Mouse (Mus musculus): ENCODE data around the gene Cib1. TPM values are rescaled to one million over a fixed set of nuclear protein-coding genes. Genes with fewer than 3 reads are reported as not detected.

The Cib1 gene
- 113 and 114 TPM in 2 replicates for polyA plus RNA-seq (2014; fragmentation: Nextera tagmentation; extraction: Ambion mirVana)

GRCm38 (mm10) chr7:80232489-80233029 lies at the start of gene Cib1, which contains the start of gene Gdpgp1:
Cib1 (minus strand) TSS chr7:80232813.
Gdpgp1 (plus strand) TSS chr7:80232865.
- Histone ChIP-seq H3K4me3 (ENCODE audit: low read depth, low read length) (peak within 1 kb of the TSS; percentile 83), H3K9me3 (ENCODE audit: control insufficient read depth, low read length) (no peaks in the 10 kb centered on the region), H3K27me3 (replicated peaks; ENCODE audit: control insufficient read depth, insufficient read depth, low read length) (no peaks in the 10 kb centered on the region), H3K4me2 (peak within 1 kb of the TSS; percentile 86), H3K9ac (ENCODE audit: low read depth, low read length) (peak within 1 kb of the TSS; percentile 79), H3K36me3 (ENCODE audit: control insufficient read depth, insufficient read depth, low read length) (peaks cover 4% of the 10 kb centered on the region; the same call in 1 of the 2 replicates), H3K27ac (ENCODE audit: low read depth, low read length) (peak within 1 kb of the TSS; percentile 77), H3K4me1 (replicated peaks; ENCODE audit: control insufficient read depth, insufficient read depth, low read length) (peaks cover 22% of the 10 kb centered on the region)
- DNase-seq (ENCODE audit: low spot score) (peak; percentile 98), ATAC-seq (replicated peaks; ENCODE audit: low FRiP score) (peak; percentile 100)
- WGBS, result 1% methylated on average over 56 of the region's 56 CpGs

- Histone ChIP-seq H3K4me1 (replicated peaks; ENCODE audit: control insufficient read depth, insufficient read depth, low read length) (0 out of 2 replicates have a peak, but pooled peaks cover 3% of the 10 kb centered on the region), H3K4me3 (ENCODE audit: low read depth, low read length) (no peak overlapping the region), H3K36me3 (ENCODE audit: control insufficient read depth, insufficient read depth, low read length) (peaks cover 18% of the 10 kb centered on the region), H3K9ac (ENCODE audit: low read depth, low read length) (no peak overlapping the region), H3K27me3 (replicated peaks; ENCODE audit: control insufficient read depth, insufficient read depth, low read length) (no peaks in the 10 kb centered on the region), H3K27ac (ENCODE audit: low read depth, low read length) (no peak overlapping the region), H3K4me2 (no peak overlapping the region), H3K9me3 (ENCODE audit: control insufficient read depth, low read length) (no peaks in the 10 kb centered on the region)
- WGBS, result 79% methylated on average over 3 of the region's 3 CpGs
- no peak for ATAC-seq (replicated peaks; ENCODE audit: low FRiP score)
- DNase-seq (ENCODE audit: low spot score), result no peak
Observed at GRCm38 (mm10) chr7:80281646-80282045, 49.0 kb upstream of the Cib1 start.

GRCm38 (mm10) chr7:80280998-80281397 lies 48.4 kb upstream of the Cib1 start:
- no peak overlapping the region for H3K4me2 ChIP-seq
- ATAC-seq (replicated peaks; ENCODE audit: low FRiP score) (no peak), DNase-seq (ENCODE audit: low spot score) (no peak)
- no peaks in the 10 kb centered on the region for H3K9me3 ChIP-seq (ENCODE audit: control insufficient read depth, low read length)
- 0 out of 2 replicates have a peak, but pooled peaks cover 3% of the 10 kb centered on the region for H3K4me1 ChIP-seq (replicated peaks; ENCODE audit: control insufficient read depth, insufficient read depth, low read length)
- no peak overlapping the region for H3K27ac ChIP-seq (ENCODE audit: low read depth, low read length)
- H3K27me3 ChIP-seq (replicated peaks; ENCODE audit: control insufficient read depth, insufficient read depth, low read length), result no peaks in the 10 kb centered on the region
- H3K36me3 ChIP-seq (ENCODE audit: control insufficient read depth, insufficient read depth, low read length), result peaks cover 24% of the 10 kb centered on the region
- no peak overlapping the region for H3K9ac ChIP-seq (ENCODE audit: low read depth, low read length)
- WGBS, result 82% methylated on average over 2 of the region's 2 CpGs
- no peak overlapping the region for H3K4me3 ChIP-seq (ENCODE audit: low read depth, low read length)

- H3K27me3 ChIP-seq (replicated peaks; ENCODE audit: control insufficient read depth, insufficient read depth, low read length), result no peaks in the 10 kb centered on the region
- H3K9me3 ChIP-seq (ENCODE audit: control insufficient read depth, low read length), result no peaks in the 10 kb centered on the region; the same call in 1 of the 2 replicates
- H3K4me1 ChIP-seq (replicated peaks; ENCODE audit: control insufficient read depth, insufficient read depth, low read length), result 0 out of 2 replicates have a peak, but pooled peaks cover 3% of the 10 kb centered on the region
- no peak overlapping the region for H3K9ac ChIP-seq (ENCODE audit: low read depth, low read length)
- ATAC-seq (replicated peaks; ENCODE audit: low FRiP score) (no peak), DNase-seq (ENCODE audit: low spot score) (no peak)
- no peak overlapping the region for H3K4me2 ChIP-seq
- no peak overlapping the region for H3K27ac ChIP-seq (ENCODE audit: low read depth, low read length)
- H3K36me3 ChIP-seq (ENCODE audit: control insufficient read depth, insufficient read depth, low read length), result peaks cover 27% of the 10 kb centered on the region
- WGBS, result 84% methylated on average over 10 of the region's 10 CpGs
- no peak overlapping the region for H3K4me3 ChIP-seq (ENCODE audit: low read depth, low read length)
Observed at GRCm38 (mm10) chr7:80280032-80280431, 47.4 kb upstream of the Cib1 start.

- peaks cover 4% of the 10 kb centered on the region; the same call in 1 of the 2 replicates for H3K9me3 ChIP-seq (ENCODE audit: control insufficient read depth, low read length)
- H3K27ac ChIP-seq (ENCODE audit: low read depth, low read length), result no peak overlapping the region
- DNase-seq (ENCODE audit: low spot score), result no peak
- WGBS, result 72% methylated on average over 4 of the region's 4 CpGs
- H3K4me3 ChIP-seq (ENCODE audit: low read depth, low read length), result no peak overlapping the region
- H3K27me3 ChIP-seq (replicated peaks; ENCODE audit: control insufficient read depth, insufficient read depth, low read length), result no peaks in the 10 kb centered on the region
- no peak overlapping the region for H3K4me2 ChIP-seq
- no peaks in the 10 kb centered on the region for H3K4me1 ChIP-seq (replicated peaks; ENCODE audit: control insufficient read depth, insufficient read depth, low read length)
- H3K36me3 ChIP-seq (ENCODE audit: control insufficient read depth, insufficient read depth, low read length), result peaks cover 48% of the 10 kb centered on the region
- ATAC-seq (replicated peaks; ENCODE audit: low FRiP score), result no peak
- no peak overlapping the region for H3K9ac ChIP-seq (ENCODE audit: low read depth, low read length)
Observed at GRCm38 (mm10) chr7:80276374-80276773, 43.8 kb upstream of the Cib1 start.

- no peak overlapping the region for H3K9ac ChIP-seq (ENCODE audit: low read depth, low read length)
- peaks cover 4% of the 10 kb centered on the region; the same call in 1 of the 2 replicates for H3K9me3 ChIP-seq (ENCODE audit: control insufficient read depth, low read length)
- DNase-seq (ENCODE audit: low spot score) (no peak), ATAC-seq (replicated peaks; ENCODE audit: low FRiP score) (no peak)
- WGBS, result 84% methylated on average over 2 of the region's 2 CpGs
- peaks cover 10% of the 10 kb centered on the region for H3K4me1 ChIP-seq (replicated peaks; ENCODE audit: control insufficient read depth, insufficient read depth, low read length)
- H3K4me2 ChIP-seq, result no peak overlapping the region
- no peaks in the 10 kb centered on the region for H3K27me3 ChIP-seq (replicated peaks; ENCODE audit: control insufficient read depth, insufficient read depth, low read length)
- no peak overlapping the region for H3K4me3 ChIP-seq (ENCODE audit: low read depth, low read length)
- no peak overlapping the region for H3K27ac ChIP-seq (ENCODE audit: low read depth, low read length)
- H3K36me3 ChIP-seq (ENCODE audit: control insufficient read depth, insufficient read depth, low read length), result peaks cover 46% of the 10 kb centered on the region
Observed at GRCm38 (mm10) chr7:80273456-80273855, 40.8 kb upstream of the Cib1 start.

- peaks cover 2% of the 10 kb centered on the region; the same call in 1 of the 2 replicates for H3K9me3 ChIP-seq (ENCODE audit: control insufficient read depth, low read length)
- peaks cover 31% of the 10 kb centered on the region for H3K36me3 ChIP-seq (ENCODE audit: control insufficient read depth, insufficient read depth, low read length)
- WGBS, result under 1% methylated on average over 23 of the region's 23 CpGs
- H3K4me1 ChIP-seq (replicated peaks; ENCODE audit: control insufficient read depth, insufficient read depth, low read length), result peaks cover 12% of the 10 kb centered on the region
- peak; percentile 67 for ATAC-seq (replicated peaks; ENCODE audit: low FRiP score)
- peak overlapping the region; percentile 74 for H3K9ac ChIP-seq (ENCODE audit: low read depth, low read length)
- H3K4me2 ChIP-seq, result peak overlapping the region; percentile 90
- 0 out of 2 replicates have a peak overlapping the region, but pooled peaks have one; percentile 13 for H3K27ac ChIP-seq (ENCODE audit: low read depth, low read length)
- H3K4me3 ChIP-seq (ENCODE audit: low read depth, low read length), result peak overlapping the region; percentile 79
- no peaks in the 10 kb centered on the region for H3K27me3 ChIP-seq (replicated peaks; ENCODE audit: control insufficient read depth, insufficient read depth, low read length)
- no peak for DNase-seq (ENCODE audit: low spot score)
Observed at GRCm38 (mm10) chr7:80269751-80270255, 37.2 kb upstream of the Cib1 start.

GRCm38 (mm10) chr7:80268897-80269750 lies 36.5 kb upstream of the Cib1 start, which contains the start of gene Vps33b:
Vps33b (plus strand) TSS chr7:80269649.
- Histone ChIP-seq H3K9ac (ENCODE audit: low read depth, low read length) (peak within 1 kb of the TSS; percentile 74), H3K4me1 (replicated peaks; ENCODE audit: control insufficient read depth, insufficient read depth, low read length) (peaks cover 12% of the 10 kb centered on the region), H3K4me3 (ENCODE audit: low read depth, low read length) (peak within 1 kb of the TSS; percentile 79), H3K27me3 (replicated peaks; ENCODE audit: control insufficient read depth, insufficient read depth, low read length) (no peaks in the 10 kb centered on the region), H3K36me3 (ENCODE audit: control insufficient read depth, insufficient read depth, low read length) (peaks cover 30% of the 10 kb centered on the region), H3K9me3 (ENCODE audit: control insufficient read depth, low read length) (no peaks in the 10 kb centered on the region), H3K27ac (ENCODE audit: low read depth, low read length) (peak within 1 kb of the TSS; percentile 20), H3K4me2 (peak within 1 kb of the TSS; percentile 90)
- 4% methylated on average over 21 of the region's 21 CpGs for WGBS
- ATAC-seq (replicated peaks; ENCODE audit: low FRiP score) (peak; percentile 91), DNase-seq (ENCODE audit: low spot score) (peak; percentile 93)
